Mouse (Mus musculus) T-helper 1 cell (primary cell): ENCODE measurements at regions not wholly inside any gene's neighbourhood (a gene's known extent, or its start where the extent isn't known, plus 50 kb on each side); places are given as distances from the start of the nearest gene placed in this dataset.

ENCODE experiments used
- in situ Hi-C: fragments of 300-600 bp; cut with MboI, MseI; formaldehyde crosslinking; loops from one replicate; pipeline ENCODE4 v1.15.1; 2025; ENCODE audit warnings: high pct_unique_total_duplicates

GRCm38 (mm10) chr15:68811041-68811440 lies 2310.3 kb upstream of the Lrrc6 start:
- in situ Hi-C loops, result no loop called here

DNA sequence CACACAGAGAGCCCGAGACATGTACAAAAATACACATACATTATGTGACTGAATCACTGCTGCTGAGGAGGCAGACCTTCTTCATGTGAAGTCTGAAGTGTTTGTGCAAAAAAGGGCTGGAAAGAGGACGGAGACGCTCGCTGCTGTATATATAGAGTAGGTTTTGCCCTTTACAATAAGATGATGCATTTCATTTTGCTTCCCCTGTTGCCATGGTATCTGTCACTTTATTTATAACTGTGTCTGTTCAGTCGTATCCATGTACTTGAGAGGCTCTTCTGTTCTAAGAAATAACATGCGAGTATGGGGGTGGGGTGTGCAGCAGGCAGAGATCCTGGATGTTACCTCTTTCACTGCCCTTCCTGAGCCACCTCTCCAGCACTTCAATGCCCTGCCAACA lies 2309.9 kb upstream of the Lrrc6 start:
- in situ Hi-C loops, result no loop called here

DNA sequence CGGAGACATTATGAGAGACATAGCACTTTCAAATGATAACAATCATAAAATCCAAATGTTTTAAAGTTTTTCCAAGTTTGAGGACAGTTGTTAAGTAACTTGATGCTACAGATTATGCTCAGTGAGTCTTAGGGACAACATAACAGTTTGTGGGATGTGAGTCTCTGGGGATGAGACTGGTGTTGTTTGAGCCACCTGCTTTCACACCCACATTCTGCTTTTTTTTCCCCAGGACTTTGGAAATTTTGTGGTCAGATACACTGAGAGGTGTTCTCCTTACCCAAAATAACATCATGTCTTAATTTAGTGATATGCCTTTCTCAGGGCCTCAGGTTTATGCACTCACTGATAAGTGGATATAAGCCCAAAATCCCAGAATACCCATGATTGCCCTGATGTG lies 2307.5 kb upstream of the Lrrc6 start:
- in situ Hi-C loops, result loop anchor here (5.0 kb wide), 1 partner anchor 156 kb away; no protein-coding TSS in a partner anchor

- in situ Hi-C loops, result no loop called here
Observed at GRCm38 (mm10) chr15:68804254-68804653, 2303.5 kb upstream of the Lrrc6 start.

DNA sequence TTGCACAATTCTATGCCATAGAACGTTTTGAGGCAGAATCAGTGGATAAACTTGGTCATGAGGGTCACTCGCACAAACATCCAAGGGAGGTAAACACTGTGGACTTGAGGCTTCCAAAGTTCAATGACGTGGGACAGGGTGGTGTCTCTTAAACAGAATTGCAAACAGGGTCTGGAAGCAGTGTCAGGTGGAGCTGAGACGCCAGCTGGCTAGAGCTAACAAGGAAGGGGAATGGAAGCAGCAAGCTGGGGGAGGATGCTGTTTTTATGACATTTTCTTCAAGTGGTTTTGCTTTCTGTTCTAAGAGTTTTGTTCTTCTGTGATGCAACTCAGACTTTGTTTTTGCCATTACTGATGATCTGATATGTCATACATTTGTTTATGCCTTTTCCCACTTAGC lies 2301.1 kb upstream of the Lrrc6 start:
- in situ Hi-C loops, result no loop called here

DNA sequence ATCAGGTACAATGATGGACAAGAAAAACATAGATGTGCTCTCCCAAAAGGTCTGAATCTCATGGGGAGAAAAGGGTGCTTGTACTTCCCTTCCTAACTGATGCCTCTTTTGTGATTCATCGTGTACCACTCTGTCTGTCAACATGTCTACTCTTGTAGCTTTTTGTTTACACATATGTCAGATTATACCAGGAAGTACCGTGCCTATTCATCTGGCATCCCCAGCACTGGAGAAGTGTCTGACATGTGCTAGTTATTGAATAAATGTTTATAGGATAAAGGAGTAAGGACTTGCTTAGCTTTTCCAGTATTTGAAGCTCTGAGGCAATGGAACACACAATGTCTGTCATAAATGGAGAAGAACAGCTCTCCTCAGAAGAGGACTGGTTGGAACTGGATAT lies 2296.7 kb upstream of the Lrrc6 start:
- in situ Hi-C loops, result no loop called here

DNA sequence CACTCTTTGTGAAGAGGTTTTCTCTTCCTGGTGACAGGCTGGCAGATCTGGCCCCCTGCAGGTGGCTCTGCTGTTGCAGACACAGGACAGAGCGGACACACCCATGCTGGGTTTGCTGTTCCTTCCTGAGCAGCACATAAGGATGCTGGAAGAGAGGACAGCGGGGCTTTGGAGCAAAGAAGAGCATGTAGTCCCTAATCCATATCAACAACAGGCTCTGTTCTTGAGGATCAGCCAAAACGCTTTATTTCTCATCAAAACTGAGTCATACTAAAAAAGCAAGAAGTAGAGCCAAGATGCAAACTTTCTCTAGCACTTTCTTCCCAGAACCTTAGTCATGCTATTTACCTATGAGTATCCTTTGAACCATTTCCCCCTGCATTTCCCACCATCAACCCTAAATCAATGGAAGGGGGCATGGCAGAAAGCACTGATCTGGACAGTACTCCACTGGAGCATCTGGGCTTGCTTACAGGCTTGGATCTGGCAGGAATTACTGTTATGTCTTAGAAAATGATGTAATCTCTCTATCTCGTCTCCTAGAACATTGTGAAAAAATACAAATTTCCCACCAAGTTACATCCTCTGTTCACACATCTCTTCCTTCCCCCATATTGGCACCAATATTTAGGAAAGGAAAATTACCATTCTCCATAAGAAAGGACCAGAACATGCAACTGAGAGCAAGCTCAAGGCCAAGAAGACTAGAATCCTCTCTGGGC lies 2294.7 kb upstream of the Lrrc6 start:
- in situ Hi-C loops, result no loop called here

GRCm38 (mm10) chr15:68759948-68760347 lies 2259.2 kb upstream of the Lrrc6 start:
- in situ Hi-C loops, result loop anchor here (25.0 kb wide), 2 partner anchors 473 to 1748 kb away; no protein-coding TSS in a partner anchor

DNA sequence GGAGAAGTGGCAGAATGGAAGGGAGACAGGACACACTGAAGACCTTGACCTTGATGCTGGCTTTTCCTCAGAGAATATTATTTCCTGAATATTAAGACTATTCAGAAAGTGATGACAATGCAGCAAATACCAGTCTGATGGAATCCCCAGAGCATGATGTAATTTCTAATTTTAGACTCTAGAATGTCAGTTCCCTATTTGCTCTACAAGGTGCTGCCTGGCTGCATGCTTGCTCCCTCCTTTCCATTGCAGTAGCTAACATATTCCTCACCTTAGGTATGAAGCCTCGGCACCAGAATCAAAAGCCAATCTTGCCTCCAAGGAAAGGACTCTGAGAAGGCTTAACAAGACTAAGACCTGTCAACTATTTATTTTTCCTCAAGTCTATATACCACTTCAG lies 2254.5 kb upstream of the Lrrc6 start:
- in situ Hi-C loops, result loop anchor here (25.0 kb wide), 2 partner anchors 468 to 1743 kb away; no protein-coding TSS in a partner anchor

- in situ Hi-C loops, result loop anchor here (25.0 kb wide), 2 partner anchors 468 to 1743 kb away; no protein-coding TSS in a partner anchor
Observed at GRCm38 (mm10) chr15:68754834-68755233, 2254.1 kb upstream of the Lrrc6 start.

- in situ Hi-C loops, result no loop called here
Observed at GRCm38 (mm10) chr15:68739344-68739743, 2238.6 kb upstream of the Lrrc6 start.

- in situ Hi-C loops, result no loop called here
Observed at GRCm38 (mm10) chr15:68721250-68721649, 2220.5 kb upstream of the Lrrc6 start.

- in situ Hi-C loops, result no loop called here
Observed at GRCm38 (mm10) chr15:68719486-68719885, 2218.8 kb upstream of the Lrrc6 start.

GRCm38 (mm10) chr15:68714337-68714736 lies 2213.6 kb upstream of the Lrrc6 start:
- in situ Hi-C loops, result no loop called here

DNA sequence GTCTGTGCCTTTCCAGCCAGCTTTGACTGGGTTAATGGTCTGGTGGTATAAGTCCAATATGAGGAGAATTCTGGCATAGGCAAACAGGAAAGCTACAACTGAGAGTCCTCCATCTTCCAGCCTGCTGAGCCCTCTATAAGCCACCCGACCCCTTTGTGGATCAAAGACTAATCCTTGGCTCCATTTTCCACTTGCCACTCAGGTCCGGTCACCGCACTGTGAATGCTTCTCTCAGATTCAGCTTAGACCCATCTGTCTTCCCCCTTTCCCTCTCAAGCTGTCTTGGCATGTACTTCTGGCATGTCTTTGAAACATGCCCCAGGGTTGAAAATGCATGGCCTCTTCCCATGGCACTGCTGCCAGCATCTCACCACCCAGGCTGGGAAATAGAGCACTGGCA lies 2206.6 kb upstream of the Lrrc6 start:
- in situ Hi-C loops, result no loop called here

- in situ Hi-C loops, result no loop called here
Observed at GRCm38 (mm10) chr15:68695041-68695650, 2194.4 kb upstream of the Lrrc6 start.

DNA sequence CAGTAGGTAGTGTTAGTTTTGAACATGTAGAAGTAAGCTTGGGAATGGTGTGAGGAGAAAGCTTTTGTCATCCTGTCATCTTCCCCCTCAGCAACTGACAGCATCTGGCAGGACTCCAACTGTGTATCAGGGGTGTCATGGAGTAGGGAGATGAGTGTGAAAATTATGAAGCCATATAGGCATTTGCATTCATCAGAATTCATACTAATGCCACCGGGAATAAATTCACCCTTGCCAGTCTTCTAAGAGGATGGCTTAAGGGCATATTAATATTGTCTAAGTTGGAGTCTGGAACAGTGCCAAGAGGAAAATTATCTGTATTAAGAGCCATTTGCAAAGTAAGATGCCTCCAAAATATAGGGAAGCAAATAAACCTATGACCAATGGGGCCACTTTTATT lies 2166.8 kb upstream of the Lrrc6 start:
- in situ Hi-C loops, result no loop called here

DNA sequence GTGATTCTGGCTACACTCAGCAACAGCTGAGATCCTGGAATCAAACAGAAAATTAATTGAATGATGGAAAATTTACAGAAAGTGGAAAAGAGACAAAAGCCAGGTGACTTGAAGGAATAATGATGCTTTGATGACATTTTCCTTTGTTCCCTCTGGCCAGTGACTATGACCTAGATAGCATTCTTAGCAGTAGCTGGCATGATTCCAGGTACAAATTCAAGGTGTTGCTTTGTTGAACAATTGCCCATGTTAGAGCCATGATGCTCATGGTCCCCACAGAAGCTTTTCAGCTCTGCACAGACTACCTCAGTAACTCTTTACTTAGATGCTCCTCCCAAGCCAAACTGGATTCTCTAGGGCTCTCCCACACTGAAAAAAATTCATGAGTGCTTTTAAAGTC lies 2164.6 kb upstream of the Lrrc6 start:
- in situ Hi-C loops, result no loop called here

- in situ Hi-C loops, result no loop called here
Observed at GRCm38 (mm10) chr15:68656722-68657121, 2156.0 kb upstream of the Lrrc6 start.

- in situ Hi-C loops, result no loop called here
Observed at GRCm38 (mm10) chr15:68655046-68655445, 2154.3 kb upstream of the Lrrc6 start.

- in situ Hi-C loops, result loop anchor here (5.0 kb wide), 1 partner anchor 157 kb away; no protein-coding TSS in a partner anchor
Observed at GRCm38 (mm10) chr15:68650609-68651008, 2149.9 kb upstream of the Lrrc6 start.

GRCm38 (mm10) chr15:68650033-68650432 lies 2149.3 kb upstream of the Lrrc6 start:
- in situ Hi-C loops, result loop anchor here (5.0 kb wide), 1 partner anchor 157 kb away; no protein-coding TSS in a partner anchor

DNA sequence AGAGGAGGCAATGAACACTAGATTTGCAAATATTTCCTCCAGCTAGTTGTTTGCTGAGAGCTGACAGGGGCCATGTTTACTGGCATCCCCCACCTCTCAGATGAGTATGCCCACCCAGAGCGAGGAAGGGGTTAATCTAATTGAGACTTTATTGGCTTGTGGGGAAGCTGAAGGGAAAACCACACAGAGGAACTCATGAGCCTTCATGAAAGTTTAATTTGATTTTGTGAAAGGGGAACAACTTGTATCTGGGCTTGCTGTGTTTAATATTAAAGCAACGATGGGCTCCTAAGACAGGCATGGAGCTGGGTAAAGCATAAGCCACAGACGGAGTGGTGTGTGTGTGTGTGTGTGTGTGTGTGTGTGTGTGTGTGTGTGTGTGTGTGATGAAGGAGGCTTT lies 2146.2 kb upstream of the Lrrc6 start:
- in situ Hi-C loops, result no loop called here
